Mouse (Mus musculus): Measurements from ENCODE around the gene Lmbrd1.
"Not testable (repeated sequence)": the region's sequence is repeated elsewhere in the genome, so short reads cannot be mapped to it uniquely, and the experiment has no call there.

Lmbrd1 gene

DNA sequence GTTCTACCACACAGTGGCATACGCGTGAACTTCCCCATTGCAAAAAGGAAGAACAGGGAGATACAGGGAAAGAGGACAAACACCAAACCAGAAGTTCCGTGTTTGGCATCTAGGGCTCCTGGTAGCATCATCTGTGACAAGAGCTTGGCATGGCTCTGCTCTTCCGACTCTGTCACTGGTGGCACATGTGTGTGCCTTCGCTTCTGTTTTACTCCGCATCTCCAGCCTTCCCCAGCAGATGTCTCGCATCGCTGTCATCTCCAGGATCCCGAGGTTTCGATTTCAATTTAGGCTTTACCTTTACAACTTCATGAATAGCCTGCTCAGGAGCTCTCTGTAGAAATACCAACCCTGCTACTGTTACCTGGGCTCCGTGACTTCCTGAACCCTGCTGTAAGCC, 51.4 kb downstream of the Lmbrd1 start:
- DNase-seq = no peak

DNA sequence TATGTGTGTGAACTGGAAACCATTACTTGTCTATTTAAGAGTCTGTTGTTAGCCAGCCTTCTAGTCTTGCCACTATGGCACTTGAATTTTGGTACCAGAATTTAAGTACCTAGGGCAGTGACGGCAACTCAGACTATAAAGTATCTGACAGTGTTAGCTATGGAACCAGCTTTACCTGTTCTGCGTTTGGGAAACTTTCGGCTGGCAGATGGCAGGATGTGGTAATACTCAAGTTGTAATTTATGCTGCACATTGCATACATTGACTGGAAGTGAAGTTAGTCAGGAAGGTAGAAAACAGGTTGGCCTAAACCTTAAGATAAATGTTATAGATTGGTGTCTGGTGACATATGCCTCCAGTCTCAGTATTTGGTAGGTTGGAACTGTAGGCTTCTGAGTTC, 53.9 kb downstream of the Lmbrd1 start:
- no peak for DNase-seq

DNA sequence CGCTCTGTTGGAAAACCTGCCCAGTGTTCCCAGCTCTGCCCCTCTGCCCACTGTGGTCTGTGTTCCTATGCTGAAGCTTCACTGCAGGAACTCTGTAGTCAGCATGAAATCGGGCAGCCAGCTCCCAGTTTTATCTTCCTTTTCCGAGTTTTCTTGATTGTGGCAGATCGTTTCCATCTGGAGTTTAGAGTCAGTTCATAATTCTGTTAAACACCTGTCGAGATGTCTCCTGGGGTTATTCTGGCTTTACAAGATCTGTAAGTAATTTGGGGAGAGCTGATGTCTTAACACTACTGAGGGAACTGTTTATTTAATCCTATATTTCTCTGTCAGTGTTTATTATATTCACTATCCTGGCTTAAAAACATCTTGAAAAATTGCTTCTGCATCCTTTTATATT, 56.4 kb downstream of the Lmbrd1 start:
- no peak for DNase-seq

DNA sequence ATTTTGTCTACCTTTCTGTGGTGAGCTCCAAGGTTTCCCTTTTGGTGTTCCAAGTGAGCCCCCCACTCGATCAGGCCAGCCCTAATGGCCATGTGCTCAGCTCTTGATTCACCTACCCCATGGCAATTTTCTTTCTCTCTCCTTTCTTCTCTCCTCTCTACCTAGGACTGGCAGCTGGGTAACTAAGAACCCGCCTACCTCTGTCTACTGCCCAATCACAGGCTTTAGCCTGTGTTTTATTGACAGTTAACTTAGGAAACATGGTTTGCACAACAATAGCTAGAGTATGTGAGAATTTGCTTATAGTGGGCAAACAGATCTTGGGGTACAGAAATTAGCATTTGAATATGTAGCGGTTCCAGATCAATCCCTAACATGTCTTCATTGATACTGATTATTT, 62.5 kb downstream of the Lmbrd1 start:
- no peak for DNase-seq

DNA sequence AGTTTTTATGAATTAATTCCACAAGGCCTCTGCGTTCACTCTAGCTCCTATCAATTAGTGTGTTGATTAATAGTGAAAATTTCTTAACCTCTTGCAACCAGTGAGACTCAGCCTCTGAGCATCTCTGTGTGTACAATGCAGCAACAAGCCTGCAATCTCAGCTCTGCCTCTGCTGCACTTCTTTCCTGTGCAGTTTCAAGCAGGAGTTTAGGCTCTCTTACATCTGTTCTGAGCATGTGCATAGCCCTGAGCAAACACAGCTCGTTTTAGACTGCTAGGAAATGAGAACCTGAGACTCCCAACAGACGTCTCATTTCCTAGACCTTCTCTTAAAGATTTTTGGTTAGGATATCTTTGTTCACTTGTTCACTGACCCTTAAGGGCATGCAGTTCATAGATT, 63.1 kb downstream of the Lmbrd1 start:
- no peak for DNase-seq

DNA sequence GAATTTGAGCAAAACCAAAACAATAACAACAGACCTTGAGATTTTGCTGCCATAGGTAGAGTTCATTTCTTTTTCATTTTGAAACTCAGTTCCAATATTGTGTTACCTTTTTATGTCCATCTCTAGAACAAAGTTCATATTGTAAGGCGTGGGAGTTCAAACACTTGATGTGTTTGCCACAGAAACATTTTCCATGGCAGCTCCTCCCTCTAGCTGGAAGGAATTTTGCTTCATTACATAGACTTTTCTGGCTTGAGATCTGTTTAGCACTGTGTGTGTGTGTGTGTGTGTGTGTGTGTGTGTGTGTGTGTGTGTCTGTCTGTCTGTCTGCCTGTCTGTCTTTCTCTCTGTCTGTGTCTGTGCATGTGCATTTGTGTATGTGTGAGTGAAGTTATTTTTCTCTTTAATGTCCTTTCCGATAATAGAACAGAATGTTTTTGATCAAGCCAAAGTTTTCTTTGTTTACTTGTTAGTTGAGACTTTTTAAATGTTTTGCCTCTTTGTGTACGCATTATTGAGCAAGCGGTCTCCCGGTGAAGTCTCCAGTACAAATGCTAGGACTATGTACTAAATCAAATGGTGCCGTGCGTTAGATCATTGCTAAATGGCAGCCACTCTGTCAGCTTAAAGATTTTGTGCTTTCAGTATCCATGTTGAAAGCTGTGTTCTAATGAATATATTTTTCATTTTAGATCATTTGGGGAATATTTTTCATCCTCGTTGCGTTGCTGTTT, 64.9 kb downstream of the Lmbrd1 start:
- no peak for DNase-seq

DNA sequence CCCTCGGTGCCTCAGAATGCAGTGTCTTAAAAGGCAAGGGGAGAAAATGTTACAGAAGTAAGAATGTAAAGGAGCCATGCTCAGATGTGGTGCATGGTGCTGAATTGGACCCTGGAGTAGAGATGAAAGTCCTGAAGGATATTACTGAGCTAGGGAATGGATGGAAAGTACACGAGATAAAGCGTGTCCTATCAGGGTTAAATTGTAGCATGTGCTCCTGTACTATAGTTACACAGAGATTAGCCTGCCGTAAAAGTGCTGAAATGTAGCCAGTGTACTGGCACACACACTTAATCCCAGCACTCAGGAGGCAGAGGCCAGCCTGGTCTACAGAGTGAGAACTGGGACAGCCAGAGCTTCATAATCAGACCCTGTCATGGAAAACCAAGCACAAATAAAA, 74.3 kb downstream of the Lmbrd1 start:
- DNase-seq = no peak

DNA sequence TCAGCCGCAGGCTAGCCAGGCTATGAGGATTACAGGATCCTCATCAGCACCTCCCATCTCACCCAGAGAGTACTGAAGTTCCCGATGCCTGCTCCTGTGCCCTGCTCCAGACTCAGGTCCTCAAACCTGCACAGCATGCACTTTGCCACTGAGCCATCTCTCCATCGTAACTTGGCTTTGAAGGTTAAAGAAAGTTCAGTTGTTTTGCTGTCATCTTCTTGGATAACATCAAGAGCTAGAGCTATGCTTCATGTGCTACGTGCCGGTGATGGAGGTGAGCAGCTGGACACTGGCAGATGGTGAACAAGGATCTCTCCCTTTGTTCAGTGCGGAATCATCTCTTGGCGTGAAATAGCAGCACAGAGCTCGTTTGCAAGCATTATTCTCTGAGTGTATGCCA, 80.1 kb downstream of the Lmbrd1 start:
- DNase-seq = no peak

DNA sequence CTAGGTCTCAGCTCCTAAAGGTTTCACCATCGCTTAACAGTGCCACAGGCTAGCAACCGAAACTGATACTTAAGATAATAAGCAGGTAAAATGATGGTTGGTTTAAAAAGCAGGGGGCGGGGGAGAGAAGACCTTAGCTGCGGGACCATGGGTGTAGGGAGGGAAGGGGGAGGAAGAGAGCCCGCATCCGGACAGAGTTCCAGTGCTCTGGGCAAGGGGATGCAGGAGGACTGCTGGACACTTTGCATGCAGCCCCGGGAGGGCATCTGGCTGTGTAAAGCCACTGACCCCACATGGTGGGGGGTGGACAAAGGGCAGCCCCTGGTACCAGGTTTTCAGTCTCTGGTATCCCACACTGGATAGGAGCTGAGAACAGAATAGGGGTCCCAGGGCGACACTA, 88.0 kb downstream of the Lmbrd1 start:
- DNase-seq = no peak

DNA sequence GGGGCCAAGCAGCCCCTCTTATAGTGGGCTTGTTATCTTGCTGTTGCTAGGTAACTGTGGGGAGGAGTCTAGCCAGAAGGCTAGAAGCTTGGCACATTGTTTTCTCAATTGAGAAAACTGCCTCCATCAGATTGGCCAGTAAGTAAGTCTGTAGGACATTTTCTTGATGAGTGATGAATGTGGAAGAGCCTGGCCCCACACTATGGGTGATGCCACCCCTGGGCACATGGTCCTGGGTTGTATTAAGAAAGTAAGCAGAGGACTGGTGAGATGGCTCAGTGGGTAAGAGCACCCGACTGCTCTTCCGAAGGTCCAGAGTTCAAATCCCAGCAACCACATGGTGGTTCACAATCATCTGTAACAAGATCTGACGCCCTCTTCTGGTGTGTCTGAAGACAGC, 88.8 kb downstream of the Lmbrd1 start:
- not testable (repeated sequence) for DNase-seq

DNA sequence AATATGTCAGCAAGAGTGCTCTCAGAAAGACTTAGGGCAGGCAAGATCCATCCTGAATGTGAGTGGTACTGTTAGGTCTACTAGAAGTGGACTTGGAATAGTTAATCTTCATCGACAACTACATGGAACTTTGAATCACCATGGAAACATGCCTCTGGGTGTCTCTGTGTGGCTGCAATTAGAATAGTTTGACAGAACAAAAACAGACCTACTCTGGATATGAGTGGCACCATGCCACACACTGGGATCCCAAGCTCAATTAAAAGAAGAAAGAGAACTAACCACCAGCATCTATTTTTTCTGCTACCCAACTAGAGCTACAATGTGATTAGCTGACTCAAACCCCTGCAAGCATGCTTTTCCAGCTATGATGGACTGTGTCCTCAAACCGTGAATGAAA, 95.2 kb downstream of the Lmbrd1 start:
- no peak for DNase-seq

DNA sequence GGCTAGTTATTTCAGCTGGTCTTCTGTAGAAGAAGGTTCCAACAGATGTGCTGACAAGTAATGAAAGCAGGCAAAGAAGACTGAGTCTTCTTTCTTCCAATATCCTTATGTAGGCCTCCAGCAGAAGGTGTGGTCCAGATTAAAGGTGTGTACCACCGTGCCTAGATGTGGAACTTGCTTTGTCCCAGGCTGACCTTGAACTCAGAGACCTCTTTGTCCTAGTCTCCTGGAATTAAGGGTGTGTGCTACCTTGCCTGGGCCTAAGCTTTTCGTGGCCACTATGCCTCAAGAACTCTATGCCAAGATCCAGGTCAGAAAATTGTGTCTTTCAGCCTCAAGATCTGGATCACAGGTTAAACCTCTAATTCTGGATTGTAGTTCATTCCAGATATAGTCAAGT, 98.1 kb downstream of the Lmbrd1 start:
- no peak for DNase-seq

DNA sequence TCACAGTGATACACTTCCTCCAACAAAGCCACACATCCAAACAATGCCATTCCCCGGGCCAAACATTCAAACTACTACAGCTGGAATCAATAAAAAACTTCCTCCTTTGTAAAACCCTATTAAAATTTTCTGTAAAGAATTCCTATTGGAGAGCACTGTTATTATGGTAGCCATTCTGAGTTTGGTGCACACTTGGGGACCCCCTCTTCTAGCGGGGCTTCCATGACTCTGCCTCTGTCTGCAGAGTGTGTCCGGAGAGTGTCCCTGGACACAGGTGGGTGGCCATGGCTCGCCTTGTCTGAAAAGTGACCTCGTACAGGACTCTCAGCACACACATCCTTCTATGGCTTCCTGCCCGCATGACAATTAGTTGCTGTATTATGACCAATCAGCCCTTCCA, 114.7 kb downstream of the Lmbrd1 start:
- no peak for DNase-seq

DNA sequence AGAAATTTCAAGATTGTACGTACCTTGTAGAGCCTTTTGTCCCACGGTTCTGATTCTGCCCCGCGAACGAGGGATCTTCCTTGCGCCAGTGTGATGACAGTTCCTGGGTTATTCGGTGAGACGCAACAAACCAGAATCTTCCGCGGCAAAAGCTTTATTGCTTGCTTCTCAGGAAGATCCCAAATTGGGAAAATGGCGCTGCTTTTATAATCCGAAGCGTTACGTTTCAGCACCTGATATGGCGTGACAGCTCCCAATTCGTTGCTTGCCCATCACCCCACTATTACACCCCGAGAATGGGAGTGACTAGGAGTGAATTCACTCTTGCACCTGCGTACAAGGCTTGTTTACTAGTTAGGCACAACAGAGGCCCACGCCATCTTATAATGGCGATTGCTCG, 129.5 kb downstream of the Lmbrd1 start:
- not testable (repeated sequence) for DNase-seq
